9 mouse cellular contexts compared by ENCODE assay signal in the genomic region with DNA sequence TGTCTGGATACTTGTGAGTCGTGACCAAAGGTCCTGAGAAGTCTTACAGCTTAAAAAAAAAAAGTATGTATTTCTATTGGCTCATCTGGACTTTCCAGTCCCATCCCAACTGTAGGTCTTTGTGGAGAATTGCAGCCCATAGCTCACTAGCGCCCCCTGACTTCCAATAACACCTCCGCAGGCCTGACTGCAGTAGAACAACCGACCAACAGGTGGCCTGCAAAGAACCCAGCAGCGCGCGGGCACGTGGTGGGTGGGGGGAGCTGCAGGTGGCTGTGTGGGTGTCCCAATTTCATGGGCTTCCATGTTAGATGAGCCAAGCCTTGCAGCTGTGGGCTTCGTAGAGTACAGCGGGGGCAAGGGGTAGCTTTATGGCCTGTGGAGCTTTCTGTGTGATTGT.
A peak's percentile ranks its signal among the peaks of the same experiment; 100 is the strongest.
DNase-seq lines count a peak whose midpoint lies in the region; ATAC-seq and TF ChIP-seq lines count a peak whose summit lies in the region.
"Had no signal": no experiment of that assay in that cellular context is flagged by ENCODE, and none has a peak within 500 bp of the region (broad histone marks: within the 10 kb centered on the region; RNA-seq: fewer than 3 reads in every experiment).

No protein-coding gene starts in this region.

- 0 out of 2 replicates have a peak overlapping the region, but pooled peaks have one; percentile 51 for H3K27ac ChIP-seq in forebrain, embryonic 10.5 days
- H3K27ac ChIP-seq in forebrain, embryonic 12.5 days = no peak overlapping the region
- no peak overlapping the region for H3K27ac ChIP-seq in left cerebral cortex, adult 2 months
- H3K27ac ChIP-seq: lung, embryonic 15.5 days had no signal

- no peak for ATAC-seq in forebrain, embryonic 12.5 days (ENCODE audit: low FRiP score)
- peak; percentile 79 for ATAC-seq in common myeloid progenitor, adult 5-6 weeks (replicated peaks; ENCODE audit: low read depth, poor library complexity, severe bottlenecking)
- peak; percentile 90 for ATAC-seq in megakaryocyte progenitor cell, adult 5-6 weeks (replicated peaks; ENCODE audit: poor library complexity)

- peak; percentile 61 for DNase-seq in forebrain, embryonic 10.5 days (ENCODE audit: extremely low spot score, low spot score)
- peak; percentile 38 for DNase-seq in MEL-GATA-1-ER (ENCODE audit: extremely low read depth, low read depth)
- peak; percentile 56 to 60 for DNase-seq in heart, postnatal 36 days
- peak; percentile 24 to 36 for DNase-seq in left cerebral cortex, adult 2 months (ENCODE audit: extremely low spot score in 1 of 2, low spot score in 2 of 2)
- peak; percentile 41 to 67 for DNase-seq in spleen, postnatal 14 days (ENCODE audit: low spot score in 2 of 2)

- no peak overlapping the region for H3K9ac ChIP-seq in forebrain, embryonic 12.5 days
- H3K9ac ChIP-seq: lung, embryonic 15.5 days had no signal

- intact Hi-C loops in heart, postnatal 36 days (cut with DNase I) = loop anchor here (5.0 kb wide), 1 partner anchor 160 kb away; no protein-coding TSS in a partner anchor
- intact Hi-C loops in left cerebral cortex, adult 2 months (cut with DNase I) = loop anchor here (2.0 kb wide), 1 partner anchor 160 kb away; no protein-coding TSS in a partner anchor

- peaks cover 5% of the 10 kb centered on the region for H3K4me1 ChIP-seq in forebrain, embryonic 10.5 days
- H3K4me1 ChIP-seq in forebrain, embryonic 12.5 days = peaks cover 7% of the 10 kb centered on the region; the same call in 1 of the 2 replicates

- H3K4me2 ChIP-seq in forebrain, embryonic 12.5 days = no peak overlapping the region
- H3K4me2 ChIP-seq: lung, embryonic 15.5 days had no signal

- no peaks in the 10 kb centered on the region for H3K9me3 ChIP-seq in forebrain, embryonic 10.5 days
- no peaks in the 10 kb centered on the region for H3K9me3 ChIP-seq in forebrain, embryonic 12.5 days
- H3K9me3 ChIP-seq: lung, embryonic 15.5 days had no signal

- no peak overlapping the region for H3K4me3 ChIP-seq in forebrain, embryonic 10.5 days
- H3K4me3 ChIP-seq in forebrain, embryonic 12.5 days (replicated peaks) = no peak overlapping the region
- H3K4me3 ChIP-seq in left cerebral cortex, adult 2 months = no peak overlapping the region
- H3K4me3 ChIP-seq: lung, embryonic 15.5 days had no signal

- 18% methylated on average over 10 of the region's 10 CpGs for WGBS in forebrain, embryonic 10.5 days
- WGBS in forebrain, embryonic 12.5 days = 10% methylated on average over 10 of the region's 10 CpGs

- H3K36me3 ChIP-seq in forebrain, embryonic 10.5 days (replicated peaks) = no peaks in the 10 kb centered on the region
- no peaks in the 10 kb centered on the region for H3K36me3 ChIP-seq in forebrain, embryonic 12.5 days (replicated peaks)
- H3K36me3 ChIP-seq: lung, embryonic 15.5 days had no signal

- TF ChIP-seq CTCF in left cerebral cortex, adult 2 months (IDR thresholded peaks at IDR 0.05) = peak; percentile 84

- no peaks in the 10 kb centered on the region for H3K27me3 ChIP-seq in forebrain, embryonic 10.5 days (ENCODE audit: poor library complexity, severe bottlenecking)
- H3K27me3 ChIP-seq in forebrain, embryonic 12.5 days = no peaks in the 10 kb centered on the region
- H3K27me3 ChIP-seq: lung, embryonic 15.5 days had no signal
